Mouse (Mus musculus) MEL (cell line): ENCODE measurements around the gene Ccdc88c.

Experiments used
- CTCF ChIP-seq, 3 experiments: IDR thresholded peaks in 2 of 3; conservative IDR thresholded peaks in 1 of 3; 2 replicates each; pipeline ENCODE4 v1.5.1; 2011 to 2012; ENCODE audit warnings: low read length in 3 of 3, low read depth in 2 of 3, mild to moderate bottlenecking in 2 of 3, improper control_type of control experiment in 1 of 3, inconsistent platforms in 1 of 3, mixed read lengths in 1 of 3, moderate library complexity in 1 of 3; ENCODE audit not compliant: control insufficient read depth in 1 of 3, insufficient read depth in 1 of 3, poor library complexity in 1 of 3, severe bottlenecking in 1 of 3
- E2F4 ChIP-seq: IDR thresholded peaks from 2 replicates; pipeline ENCODE4 v1.6.1; 2011; ENCODE audit warnings: low read depth, low read length, improper control_type of control experiment, borderline replicate concordance
- JUND ChIP-seq: IDR thresholded peaks from 2 replicates; pipeline ENCODE4 v1.6.1; 2011; ENCODE audit warnings: low read depth, mild to moderate bottlenecking, improper control_type of control experiment, low read length
- MAX ChIP-seq: IDR thresholded peaks from 2 replicates; pipeline ENCODE4 v1.6.1; 2011; ENCODE audit warnings: low read length, improper control_type of control experiment
- MAZ ChIP-seq: IDR thresholded peaks from 2 replicates; pipeline ENCODE4 v1.6.1; 2012; ENCODE audit warnings: low read depth, mild to moderate bottlenecking, inconsistent platforms, low read length, improper control_type of control experiment
- NRF1 ChIP-seq: IDR thresholded peaks from 2 replicates; pipeline ENCODE4 v1.6.1; 2014; ENCODE audit warnings: low read depth, mild to moderate bottlenecking, inconsistent platforms, low read length, improper control_type of control experiment, moderate library complexity; ENCODE audit not compliant: poor library complexity, insufficient read depth, severe bottlenecking
- POLR2AphosphoS5 ChIP-seq: IDR thresholded peaks from 2 replicates; pipeline ENCODE4 v1.6.1; 2012; ENCODE audit warnings: low read depth, borderline replicate concordance, mild to moderate bottlenecking, inconsistent platforms, low read length, moderate library complexity, mixed read lengths
- USF1 ChIP-seq: IDR thresholded peaks from 2 replicates; pipeline ENCODE4 v1.6.1; 2014; ENCODE audit warnings: low read depth, mild to moderate bottlenecking, inconsistent platforms, low read length, improper control_type of control experiment, moderate library complexity
- ZMIZ1 ChIP-seq: IDR thresholded peaks from 2 replicates; pipeline ENCODE4 v1.6.1; 2012; ENCODE audit warnings: low read depth, mild to moderate bottlenecking, inconsistent platforms, low read length, improper control_type of control experiment, moderate library complexity
- ZNF384 ChIP-seq: IDR thresholded peaks from 2 replicates; pipeline ENCODE4 v1.6.1; 2012; ENCODE audit warnings: low read depth, mild to moderate bottlenecking, inconsistent platforms, low read length, improper control_type of control experiment

- no peak for TF ChIP-seq MAZ
- TF ChIP-seq MAX, result no peak
- no peak for TF ChIP-seq POLR2AphosphoS5
- no peak for TF ChIP-seq E2F4
- no peak for TF ChIP-seq CTCF (IDR thresholded peaks at IDR 0.05 in 2 of 3, conservative IDR thresholded peaks at IDR 0.05 in 1 of 3; ENCODE audit: control insufficient read depth in 1 of 3, insufficient read depth in 1 of 3, low read depth in 2 of 3, low read length in 3 of 3, poor library complexity in 1 of 3, severe bottlenecking in 1 of 3)
- no peak for TF ChIP-seq NRF1
- TF ChIP-seq JUND, result no peak
- no peak for TF ChIP-seq ZMIZ1
- TF ChIP-seq USF1, result no peak
- TF ChIP-seq ZNF384, result no peak
Observed at GRCm38 (mm10) chr12:101077955-101078354, 49.1 kb upstream of the Ccdc88c start.
